Mouse (Mus musculus) brain, embryonic 14.5 days (tissue): ENCODE data around the gene Kif27.

Experiments
- CTCF ChIP-seq: fragments of 200-500 bp; IDR thresholded peaks from 2 replicates; pipeline ENCODE4 v1.5.1; 2012; ENCODE audit warnings: inconsistent platforms, mild to moderate bottlenecking, moderate library complexity, borderline replicate concordance; ENCODE audit not compliant: insufficient read depth, insufficient read length; ENCODE audit errors: extremely low read depth
- POLR2A ChIP-seq: fragments of 200-500 bp; IDR thresholded peaks from 2 replicates; pipeline ENCODE4 v1.6.1; 2012; ENCODE audit warnings: mild to moderate bottlenecking, inconsistent platforms, borderline replicate concordance; ENCODE audit not compliant: poor library complexity, insufficient read depth, insufficient read length, severe bottlenecking; ENCODE audit errors: extremely low read depth

DNA sequence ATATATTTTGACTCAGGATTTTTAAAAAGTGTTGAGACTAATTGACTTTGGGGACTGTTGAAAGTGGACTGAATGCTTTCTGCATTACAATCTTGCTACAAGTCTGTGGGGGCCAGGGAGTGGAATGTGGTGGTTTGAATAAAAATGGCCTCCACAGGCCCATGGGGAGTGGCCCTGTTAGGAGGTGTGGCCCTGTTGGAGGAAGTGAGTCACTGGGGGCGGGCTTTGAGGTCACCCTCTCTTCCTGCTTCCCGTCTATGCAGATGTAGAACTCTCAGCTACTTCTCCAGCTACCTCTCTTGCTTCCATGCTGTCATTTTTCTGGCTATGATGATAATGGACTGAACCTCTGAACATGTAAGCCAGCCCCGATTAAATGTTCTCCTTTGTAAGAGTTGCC, 60.2 kb downstream of the Kif27 start:
- no peak for TF ChIP-seq CTCF
- TF ChIP-seq POLR2A, result no peak
